Mouse (Mus musculus): ENCODE results near the gene Pcsk4. TPM values are rescaled to one million over a fixed set of nuclear protein-coding genes. Genes with fewer than 3 reads are reported as not detected.

Pcsk4 gene
- polyA plus RNA-seq, 1 experiment from 2014 or later = 3.4 TPM

DNA sequence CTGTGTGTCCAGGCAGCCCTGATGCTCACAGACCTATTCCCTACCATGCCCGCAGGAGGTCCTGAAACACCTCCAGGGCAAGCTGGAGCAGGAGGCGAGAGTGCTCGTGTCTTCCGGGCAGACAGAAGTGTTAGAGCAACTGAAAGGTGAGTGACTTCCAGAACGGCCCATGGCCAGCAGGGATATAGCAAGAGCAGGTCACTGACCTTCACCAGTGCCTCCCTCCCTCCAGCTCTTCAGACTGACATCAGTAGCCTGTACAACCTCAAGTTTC is 27.3 kb downstream of the Pcsk4 start:
- ATAC-seq (ENCODE audit: borderline replicate concordance, extremely low read depth, low FRiP score, low TSS enrichment) = no peak
- Histone ChIP-seq H3K9ac (no peak overlapping the region), H3K4me1 (peaks cover 20% of the 10 kb centered on the region), H3K27me3 (peaks cover 90% of the 10 kb centered on the region), H3K36me3 (no peaks in the 10 kb centered on the region), H3K27ac (peak overlapping the region; percentile 39), H3K9me3 (no peaks in the 10 kb centered on the region), H3K4me3 (0 out of 2 replicates have a peak overlapping the region, but pooled peaks have one; percentile 1), H3K4me2 (peak overlapping the region; percentile 32)
- WGBS = 38% methylated on average over 5 of the region's 5 CpGs

DNA sequence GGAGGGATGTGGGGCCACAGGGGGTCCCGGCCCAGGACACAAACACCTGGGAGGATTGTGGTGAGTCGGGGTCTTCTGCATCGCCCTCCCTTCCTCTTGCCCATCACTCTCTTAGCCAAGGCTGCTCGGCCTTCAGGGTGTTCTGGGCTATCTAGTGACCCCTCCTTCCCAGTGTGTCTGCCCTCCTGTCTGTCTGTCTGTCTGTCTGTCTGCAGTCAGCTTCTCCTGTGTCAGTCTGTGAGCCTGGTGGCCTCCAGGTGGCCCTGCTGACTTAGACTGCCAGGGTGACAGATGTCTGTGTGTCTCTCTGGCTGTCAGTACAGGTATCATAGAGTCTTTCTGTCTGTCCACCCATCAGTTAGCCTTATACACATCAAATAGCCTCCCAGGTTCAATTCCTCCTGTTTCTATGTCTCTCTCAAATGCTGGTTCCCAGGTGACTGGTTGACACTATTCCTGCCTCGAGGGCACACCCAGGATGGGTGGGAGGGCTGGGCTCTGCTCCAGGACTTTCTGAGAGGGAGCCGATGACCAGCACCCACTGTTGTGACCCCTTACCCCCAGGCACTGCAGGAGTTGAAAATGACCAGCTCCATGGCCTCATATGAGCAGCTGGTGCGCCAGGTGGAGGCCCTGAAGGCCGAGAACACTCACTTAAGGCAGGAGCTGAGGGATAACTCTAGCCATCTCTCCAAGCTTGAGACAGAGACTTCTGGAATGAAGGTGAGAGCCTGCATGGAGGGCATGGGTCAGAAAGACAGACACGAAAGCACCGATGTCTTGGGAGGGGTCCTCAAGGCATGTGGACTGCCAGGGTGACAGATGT is 27.8 kb downstream of the Pcsk4 start:
- peaks cover 92% of the 10 kb centered on the region for H3K27me3 ChIP-seq
- WGBS = 70% methylated on average over 9 of the region's 10 CpGs

DNA sequence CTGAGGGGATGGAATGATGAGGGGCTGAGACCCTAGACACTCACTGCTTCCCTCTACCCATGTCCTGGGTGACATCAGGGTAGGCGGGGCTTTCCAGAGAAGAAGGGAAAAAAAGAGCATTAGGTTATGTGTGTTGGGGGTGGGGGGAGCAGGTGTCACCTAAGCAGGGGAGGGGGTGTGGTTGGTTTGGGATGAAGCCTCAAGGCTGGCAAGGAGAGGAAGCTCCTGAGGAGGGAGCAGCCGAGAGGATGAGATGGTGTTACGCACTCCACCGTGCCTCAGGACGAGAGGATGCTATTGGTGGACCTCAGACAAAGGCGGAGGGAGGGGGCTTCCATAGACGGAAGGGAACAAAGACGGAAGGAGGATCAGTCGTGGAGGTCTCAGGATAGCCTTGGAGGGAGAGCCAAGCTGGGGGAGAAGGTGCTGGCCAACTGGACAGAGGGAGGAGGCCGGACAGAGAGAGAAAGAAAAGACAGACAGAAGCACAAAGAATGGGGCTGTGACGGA is 28.6 kb downstream of the Pcsk4 start:
- H3K9me3 ChIP-seq = no peaks in the 10 kb centered on the region
- H3K27me3 ChIP-seq = peaks cover 86% of the 10 kb centered on the region
- ATAC-seq (ENCODE audit: borderline replicate concordance, extremely low read depth, low FRiP score, low TSS enrichment) = no peak
- WGBS = 37% methylated on average over 11 of the region's 11 CpGs
- no peak overlapping the region for H3K9ac ChIP-seq
- no peaks in the 10 kb centered on the region for H3K36me3 ChIP-seq
- peaks cover 24% of the 10 kb centered on the region for H3K4me1 ChIP-seq
- H3K27ac ChIP-seq = no peak overlapping the region
- H3K4me3 ChIP-seq = no peak overlapping the region
- no peak overlapping the region for H3K4me2 ChIP-seq

More for the DNA sequence above, 27.8 kb downstream of the Pcsk4 start:
- H3K27ac ChIP-seq = peak overlapping the region; percentile 39; the same call in 1 of the 2 replicates
- peak overlapping the region; percentile 32; the same call in 1 of the 2 replicates for H3K4me2 ChIP-seq
- H3K4me3 ChIP-seq = no peak overlapping the region
- H3K4me1 ChIP-seq = peaks cover 20% of the 10 kb centered on the region
- no peaks in the 10 kb centered on the region for H3K9me3 ChIP-seq
- H3K9ac ChIP-seq = no peak overlapping the region
- no peak for ATAC-seq (ENCODE audit: borderline replicate concordance, extremely low read depth, low FRiP score, low TSS enrichment)
- no peaks in the 10 kb centered on the region for H3K36me3 ChIP-seq

DNA sequence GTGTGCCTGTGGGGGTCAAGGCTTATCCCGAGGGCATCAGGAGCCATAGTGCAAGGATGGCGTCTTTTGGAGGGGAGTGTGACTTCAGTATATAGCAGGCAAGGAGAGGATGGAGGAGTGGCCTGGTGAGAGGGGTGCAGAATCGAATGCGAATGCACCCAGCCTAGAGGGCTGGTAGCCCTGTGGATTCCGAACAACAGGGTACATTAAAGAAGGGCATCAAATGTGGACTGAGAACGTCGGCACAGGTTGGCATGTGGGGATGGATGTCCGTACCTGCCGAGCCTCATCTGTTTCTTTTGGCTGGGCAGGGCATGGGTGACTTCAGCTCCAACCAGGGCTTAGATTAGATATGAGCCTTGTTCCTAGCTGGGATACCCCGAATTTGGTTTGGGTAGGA is 29.5 kb downstream of the Pcsk4 start:
- Histone ChIP-seq H3K9me3 (no peaks in the 10 kb centered on the region), H3K4me1 (peaks cover 29% of the 10 kb centered on the region), H3K36me3 (peaks cover under 1% of the 10 kb centered on the region), H3K9ac (no peak overlapping the region), H3K27ac (no peak overlapping the region), H3K4me3 (no peak overlapping the region), H3K27me3 (peaks cover 77% of the 10 kb centered on the region), H3K4me2 (no peak overlapping the region)
- WGBS = 49% methylated on average over 10 of the region's 10 CpGs
- ATAC-seq (ENCODE audit: borderline replicate concordance, extremely low read depth, low FRiP score, low TSS enrichment) = no peak

DNA sequence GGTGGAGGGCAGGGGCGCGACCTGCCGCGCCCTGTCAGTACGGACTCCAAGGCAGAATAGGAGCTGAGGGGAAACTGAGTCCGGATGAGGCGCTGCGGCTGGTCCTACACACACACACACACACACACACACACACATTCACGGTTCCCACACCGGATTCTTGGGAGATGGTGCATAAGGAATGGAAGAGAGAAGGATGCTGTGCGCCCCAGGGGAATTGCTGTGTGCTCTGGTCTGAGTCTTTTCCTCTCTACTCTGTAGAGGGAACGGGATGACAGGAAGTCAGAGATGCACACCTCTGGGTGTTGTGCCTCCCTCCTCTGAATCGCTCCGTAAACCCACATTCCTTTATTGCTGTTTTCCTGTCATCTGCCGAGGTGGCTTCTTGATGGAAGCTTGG is 30.0 kb downstream of the Pcsk4 start:
- peaks cover 72% of the 10 kb centered on the region for H3K27me3 ChIP-seq
- H3K9ac ChIP-seq = no peak overlapping the region
- H3K4me3 ChIP-seq = no peak overlapping the region
- no peak overlapping the region for H3K4me2 ChIP-seq
- H3K36me3 ChIP-seq = peaks cover 5% of the 10 kb centered on the region
- no peaks in the 10 kb centered on the region for H3K9me3 ChIP-seq
- no peak overlapping the region for H3K27ac ChIP-seq
- ATAC-seq (ENCODE audit: borderline replicate concordance, extremely low read depth, low FRiP score, low TSS enrichment) = no peak
- peaks cover 31% of the 10 kb centered on the region for H3K4me1 ChIP-seq
- 13% methylated on average over 15 of the region's 15 CpGs for WGBS

DNA sequence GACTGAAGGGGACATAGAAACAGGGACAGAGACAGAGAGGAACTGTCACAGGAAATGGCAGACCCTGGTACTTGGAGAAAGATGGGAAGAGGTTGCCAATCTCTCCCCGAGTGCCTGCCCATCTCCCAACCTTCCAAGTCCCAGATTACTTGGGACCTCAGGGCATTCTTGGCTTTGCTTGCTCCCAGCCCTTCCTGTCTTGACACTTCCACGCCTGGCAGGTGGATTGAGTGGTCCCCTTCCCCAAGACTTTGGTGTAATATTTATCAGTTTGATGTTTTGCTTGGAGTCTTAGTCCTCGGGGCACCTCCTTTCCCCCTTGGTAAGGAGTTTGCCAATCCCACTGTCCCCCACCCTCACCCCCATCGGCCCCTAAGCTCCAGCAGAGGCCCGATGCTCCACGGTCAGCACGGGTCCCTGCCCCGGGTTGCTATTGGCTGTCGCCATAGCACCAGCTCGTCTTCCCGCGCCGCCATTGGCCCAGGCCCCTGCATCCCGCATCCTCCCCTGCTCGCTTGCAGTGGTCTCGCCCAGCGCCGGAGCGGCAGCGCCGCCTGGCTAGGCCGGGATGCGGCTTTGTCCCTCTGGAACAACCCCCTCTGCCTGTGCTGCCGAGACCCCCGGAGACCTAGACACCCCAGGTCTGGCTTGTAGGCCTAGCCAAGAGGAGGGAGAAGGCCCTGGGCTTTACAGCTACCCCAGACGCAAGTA is 30.6 kb downstream of the Pcsk4 start:
- H3K27ac ChIP-seq = no peak overlapping the region
- no peak for ATAC-seq (ENCODE audit: borderline replicate concordance, extremely low read depth, low FRiP score, low TSS enrichment)
- no peak overlapping the region for H3K9ac ChIP-seq
- peaks cover 66% of the 10 kb centered on the region for H3K27me3 ChIP-seq
- no peak overlapping the region for H3K4me3 ChIP-seq
- peaks cover 37% of the 10 kb centered on the region for H3K4me1 ChIP-seq
- H3K4me2 ChIP-seq = no peak overlapping the region
- WGBS = 5% methylated on average over 26 of the region's 26 CpGs
- no peaks in the 10 kb centered on the region for H3K9me3 ChIP-seq
- peaks cover 11% of the 10 kb centered on the region for H3K36me3 ChIP-seq

DNA sequence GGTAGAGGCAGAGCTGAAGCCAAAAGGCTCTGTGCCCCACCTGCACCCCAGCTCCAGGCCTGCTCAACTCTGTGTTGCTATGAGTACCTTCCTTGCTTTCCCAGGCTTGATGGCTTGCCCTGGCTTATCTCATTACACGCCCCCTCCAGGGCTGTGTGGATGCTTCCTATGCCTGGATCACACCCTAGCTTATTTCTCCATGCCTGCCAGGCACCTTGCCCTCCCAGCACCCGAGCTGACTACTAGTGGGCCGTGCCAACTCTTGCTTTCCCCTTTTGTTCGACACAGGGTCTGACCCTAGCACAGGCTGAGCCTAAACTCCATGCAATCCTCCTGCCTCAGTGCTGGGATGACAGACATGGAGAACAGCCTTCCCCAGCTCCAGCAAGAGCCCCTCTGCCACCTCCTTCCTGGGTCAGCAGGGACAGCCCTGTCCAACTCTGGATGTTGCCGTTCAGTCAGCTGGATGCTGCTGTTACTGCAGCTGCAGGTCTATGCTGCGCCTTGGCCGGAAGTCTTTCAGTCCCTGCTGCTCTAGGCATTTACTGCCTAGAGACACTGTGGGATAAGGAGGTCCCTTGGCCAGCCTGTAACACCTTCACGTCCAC is 31.7 kb downstream of the Pcsk4 start:
- Histone ChIP-seq H3K27me3 (peaks cover 63% of the 10 kb centered on the region), H3K4me2 (no peak overlapping the region), H3K9me3 (no peaks in the 10 kb centered on the region), H3K27ac (no peak overlapping the region), H3K36me3 (peaks cover 14% of the 10 kb centered on the region), H3K4me1 (peaks cover 38% of the 10 kb centered on the region), H3K4me3 (no peak overlapping the region), H3K9ac (no peak overlapping the region)
- WGBS = 58% methylated on average over 8 of the region's 8 CpGs
- no peak for ATAC-seq (ENCODE audit: borderline replicate concordance, extremely low read depth, low FRiP score, low TSS enrichment)

DNA sequence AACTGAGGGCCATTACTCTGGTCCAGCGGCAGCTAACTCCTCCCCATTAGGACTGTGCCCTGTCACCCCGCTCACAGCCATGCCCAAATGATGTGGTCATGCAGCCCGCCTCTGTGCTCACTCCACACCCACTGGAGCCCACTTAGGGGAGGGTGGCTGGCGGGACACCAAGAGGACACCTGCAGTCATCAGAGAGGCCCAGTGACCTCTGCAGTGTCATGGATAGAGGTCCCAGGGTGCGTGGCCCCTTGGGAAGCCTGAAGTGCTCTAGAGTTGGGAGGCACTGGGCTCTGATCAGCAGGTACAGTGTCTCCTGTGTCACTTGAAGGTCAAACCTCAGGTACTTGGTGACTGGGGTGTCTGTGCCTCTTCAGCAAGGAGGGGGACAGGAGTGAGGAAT is 32.5 kb downstream of the Pcsk4 start:
- 77% methylated on average over 5 of the region's 5 CpGs for WGBS
- H3K4me2 ChIP-seq = no peak overlapping the region
- H3K4me1 ChIP-seq = peaks cover 30% of the 10 kb centered on the region
- no peak overlapping the region for H3K27ac ChIP-seq
- no peak for ATAC-seq (ENCODE audit: borderline replicate concordance, extremely low read depth, low FRiP score, low TSS enrichment)
- H3K9me3 ChIP-seq = no peaks in the 10 kb centered on the region
- H3K4me3 ChIP-seq = no peak overlapping the region
- no peak overlapping the region for H3K9ac ChIP-seq
- peaks cover 55% of the 10 kb centered on the region for H3K27me3 ChIP-seq
- peaks cover 14% of the 10 kb centered on the region for H3K36me3 ChIP-seq

DNA sequence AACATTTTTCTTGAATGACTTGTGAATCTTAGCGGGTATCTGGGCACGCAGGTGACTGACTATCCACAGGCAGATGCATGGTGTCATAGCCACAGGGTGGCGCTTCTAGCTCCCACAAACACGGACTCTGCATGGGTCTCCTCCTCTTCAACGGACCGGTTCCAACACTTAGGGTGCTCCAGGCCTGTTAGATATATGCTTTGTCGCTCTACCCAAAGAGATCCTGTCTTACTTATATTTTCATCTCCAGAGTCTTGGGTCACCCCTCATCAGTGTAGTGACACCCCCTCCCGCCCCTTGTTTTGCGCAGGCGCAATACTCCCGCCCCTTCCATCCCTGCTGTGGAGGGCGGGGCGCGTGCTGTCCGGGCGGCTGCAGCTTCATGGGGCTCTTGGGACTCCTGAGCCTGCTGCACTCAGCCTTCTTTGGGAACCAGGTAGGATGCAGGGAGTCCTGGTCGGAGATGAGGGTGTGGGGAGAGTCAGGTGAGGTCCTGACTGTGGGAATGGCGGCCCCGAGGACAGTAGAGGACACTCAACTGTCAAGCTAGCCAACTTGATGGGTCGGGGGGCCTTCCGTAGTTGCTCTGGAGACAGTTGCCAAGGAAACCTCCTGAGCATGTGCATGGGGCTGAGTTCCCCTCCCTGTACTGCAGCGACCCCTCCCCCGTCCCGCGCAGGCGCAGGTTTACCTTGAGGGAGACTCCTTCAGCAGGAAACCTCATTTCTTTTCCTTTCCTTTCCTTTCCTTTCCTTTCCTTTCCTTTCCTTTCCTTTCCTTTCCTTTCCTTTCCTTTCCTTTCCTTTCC is 33.5 kb downstream of the Pcsk4 start, which contains the start of gene Apc2:
Gene Apc2, plus strand, starts transcription at position 360 of the 808 bp plus-strand sequence.
- ATAC-seq (ENCODE audit: borderline replicate concordance, extremely low read depth, low FRiP score, low TSS enrichment) = peak; percentile 15; the same call in 1 of the 2 replicates
- Histone ChIP-seq H3K9me3 (no peaks in the 10 kb centered on the region), H3K4me1 (peaks cover 27% of the 10 kb centered on the region), H3K36me3 (peaks cover 14% of the 10 kb centered on the region), H3K9ac (peak within 1 kb of the TSS; percentile 30), H3K27me3 (peaks cover 45% of the 10 kb centered on the region), H3K4me3 (peak within 1 kb of the TSS; percentile 34), H3K4me2 (peak within 1 kb of the TSS; percentile 63), H3K27ac (no peak within 1 kb of the TSS)
- under 1% methylated on average over 26 of the region's 26 CpGs for WGBS

DNA sequence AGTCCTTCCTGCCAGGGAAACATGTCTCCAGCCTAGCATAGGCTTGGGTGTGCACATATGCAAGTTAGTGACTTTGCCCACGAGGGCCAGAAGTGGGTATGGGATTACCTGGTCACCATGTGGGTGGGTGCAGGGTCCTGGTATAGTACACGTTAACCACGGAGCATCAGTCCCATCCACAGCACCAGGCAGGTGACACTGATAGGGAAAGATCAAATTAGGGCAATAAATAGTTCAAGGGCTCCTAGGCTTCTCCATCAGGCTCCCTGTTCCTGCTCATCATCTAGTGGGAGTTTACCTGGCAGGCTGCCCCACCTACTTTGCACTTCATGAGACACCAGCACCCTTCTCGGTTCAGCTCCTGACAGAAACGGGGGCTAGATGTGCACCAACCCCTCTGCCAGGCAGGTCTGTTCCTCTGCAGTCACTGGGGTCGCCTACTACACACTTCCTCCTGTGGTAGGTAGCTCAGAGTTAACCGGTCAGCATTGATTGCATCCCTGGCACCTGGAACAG is 34.5 kb downstream of the Pcsk4 start:
- Histone ChIP-seq H3K36me3 (peaks cover 14% of the 10 kb centered on the region), H3K4me3 (no peak overlapping the region), H3K9ac (no peak overlapping the region), H3K4me2 (no peak overlapping the region), H3K4me1 (peaks cover 27% of the 10 kb centered on the region), H3K9me3 (no peaks in the 10 kb centered on the region), H3K27me3 (peaks cover 35% of the 10 kb centered on the region), H3K27ac (no peak overlapping the region)
- WGBS = 41% methylated on average over 7 of the region's 7 CpGs
- no peak for ATAC-seq (ENCODE audit: borderline replicate concordance, extremely low read depth, low FRiP score, low TSS enrichment)

DNA sequence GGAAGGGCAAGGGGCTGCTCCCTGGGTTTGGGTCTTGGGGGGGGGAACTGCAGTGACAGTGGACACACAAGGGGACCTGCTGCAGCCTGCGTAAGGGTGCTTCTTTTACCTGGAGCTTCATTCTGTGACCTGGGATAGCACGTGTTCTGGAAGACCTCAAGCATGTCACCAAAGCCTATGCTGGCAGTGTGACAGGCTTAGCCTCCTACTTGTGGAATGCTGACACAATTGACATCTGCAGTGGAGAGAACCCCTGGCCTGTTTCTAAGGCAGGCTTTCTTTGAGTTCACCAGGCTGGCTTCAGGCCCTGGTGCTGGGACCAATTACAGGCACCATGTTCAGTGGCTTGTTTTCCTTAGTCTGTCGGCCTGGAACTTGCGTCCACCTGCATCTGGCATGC is 35.0 kb downstream of the Pcsk4 start:
- Histone ChIP-seq H3K4me2 (no peak overlapping the region), H3K9ac (no peak overlapping the region)
- no peak for ATAC-seq (ENCODE audit: borderline replicate concordance, extremely low read depth, low FRiP score, low TSS enrichment)

More for the DNA sequence above, 35.0 kb downstream of the Pcsk4 start:
- 73% methylated on average over 4 of the region's 4 CpGs for WGBS
- Histone ChIP-seq H3K9me3 (no peaks in the 10 kb centered on the region), H3K4me3 (no peak overlapping the region), H3K4me1 (peaks cover 27% of the 10 kb centered on the region), H3K27ac (no peak overlapping the region), H3K36me3 (peaks cover 14% of the 10 kb centered on the region), H3K27me3 (peaks cover 29% of the 10 kb centered on the region)

Data from lung, embryonic 15.5 days (tissue).